Mouse (Mus musculus) cerebellum, adult 2 months (tissue): ENCODE results near the gene Bahcc1.

Source experiments
- CTCF ChIP-seq: fragments of 200-500 bp; IDR thresholded peaks from 2 replicates; pipeline ENCODE4 v1.5.1; 2011; ENCODE audit warnings: low read depth, mild to moderate bottlenecking, control low read depth, low read length, moderate library complexity, borderline replicate concordance; ENCODE audit not compliant: insufficient read depth
- POLR2A ChIP-seq: fragments of 200-500 bp; IDR thresholded peaks from 2 replicates; pipeline ENCODE4 v1.6.1; 2011; ENCODE audit warnings: low read length, control low read depth, borderline replicate concordance; ENCODE audit not compliant: insufficient read depth

DNA sequence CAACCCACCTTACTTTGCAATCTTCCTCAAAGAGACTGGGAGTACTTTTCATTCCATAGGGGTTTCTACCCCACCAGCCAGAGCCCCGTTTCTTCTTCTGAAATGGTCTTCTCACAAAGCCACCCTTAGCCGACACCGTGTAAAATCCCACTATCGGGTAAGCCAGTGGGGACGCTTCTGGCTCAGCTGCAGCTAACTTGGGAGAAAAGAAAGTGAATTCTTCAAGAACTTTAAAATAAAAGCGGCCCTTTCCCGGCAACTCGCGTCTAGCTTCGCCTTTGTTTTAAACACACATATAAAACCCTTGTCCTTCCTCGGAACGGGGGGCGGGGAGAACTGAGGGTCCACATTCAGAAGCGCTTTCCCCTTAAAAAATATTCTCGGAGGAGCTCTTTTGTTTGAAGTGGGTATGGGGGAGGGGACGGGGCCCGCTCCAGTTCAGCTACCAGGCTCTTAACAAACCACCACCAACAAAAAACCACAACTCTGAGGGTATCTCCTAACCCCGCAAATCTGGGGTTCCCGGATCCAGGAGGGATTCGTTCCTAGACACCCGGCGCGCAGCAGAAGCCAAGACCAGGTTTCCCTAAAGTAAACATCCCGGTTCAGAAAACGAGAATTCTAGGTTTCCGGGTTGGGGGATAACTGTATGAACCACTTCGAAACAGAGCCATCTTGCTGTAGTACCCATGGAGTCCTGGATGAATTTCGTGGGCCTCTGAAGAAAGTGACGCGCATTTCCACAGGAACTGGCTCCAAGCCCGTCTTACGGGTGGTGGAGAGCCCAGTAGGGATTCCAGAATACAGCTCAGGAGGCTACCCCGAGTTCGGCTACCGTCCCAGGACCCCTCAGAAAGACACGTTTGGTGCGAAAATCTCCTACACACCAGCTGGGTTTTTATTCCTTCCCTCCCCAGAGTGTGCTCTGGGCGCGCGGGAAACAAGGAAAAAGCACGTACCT, 44.0 kb upstream of the Bahcc1 start:
- TF ChIP-seq POLR2A = no peak
- no peak for TF ChIP-seq CTCF
